Mouse (Mus musculus) lung, postnatal 10 days (tissue): ENCODE measurements around the gene Rbp7.
"Not testable (repeated sequence)": the region's sequence is repeated elsewhere in the genome, so short reads cannot be mapped to it uniquely, and the experiment has no call there.

ENCODE experiments used
- DNase-seq: peaks from one replicate; pipeline ENCODE4 v3.0.0; 2021

Gene Rbp7

GRCm38 (mm10) chr4:149454263-149454662, 515 bp downstream of the Rbp7 start:
- no peak for DNase-seq

DNA sequence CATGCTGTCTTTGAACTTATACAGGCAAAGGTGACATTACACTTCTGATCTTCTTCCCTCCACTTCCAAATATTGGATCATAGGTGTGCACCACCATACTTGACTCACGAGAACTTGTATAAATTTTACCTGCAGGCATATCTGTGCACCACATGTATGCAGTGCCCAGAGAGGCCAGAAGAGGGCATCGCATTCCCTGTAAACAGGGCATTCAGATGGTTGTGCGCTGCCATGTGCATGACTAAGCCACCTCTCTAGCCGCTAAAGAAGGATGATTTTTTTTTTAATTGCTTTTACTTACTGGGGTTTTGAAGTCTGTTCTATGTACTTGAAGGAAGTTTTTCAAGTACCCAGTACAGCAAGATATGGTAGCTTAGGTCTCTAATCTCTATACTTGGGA, 1.1 kb downstream of the Rbp7 start:
- DNase-seq: peak; percentile 42

DNA sequence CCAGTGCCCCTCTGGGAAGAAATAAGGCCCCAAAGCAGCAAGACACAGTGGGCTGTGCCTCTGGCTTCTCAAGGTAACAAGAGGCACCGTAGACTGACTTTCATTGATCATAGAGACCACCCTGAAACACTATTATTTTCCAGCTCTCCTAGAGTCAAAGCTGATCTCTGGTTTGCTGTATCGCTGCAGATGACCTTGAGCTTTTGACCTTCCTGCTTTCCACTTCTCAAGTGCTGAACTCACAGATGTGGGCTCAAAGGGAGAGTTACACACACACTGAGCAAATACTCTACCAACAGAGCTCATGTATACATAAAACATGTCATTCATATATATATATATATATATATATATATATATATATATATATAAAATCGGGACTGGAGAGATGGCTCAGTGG, 4.1 kb downstream of the Rbp7 start:
- DNase-seq: no peak

DNA sequence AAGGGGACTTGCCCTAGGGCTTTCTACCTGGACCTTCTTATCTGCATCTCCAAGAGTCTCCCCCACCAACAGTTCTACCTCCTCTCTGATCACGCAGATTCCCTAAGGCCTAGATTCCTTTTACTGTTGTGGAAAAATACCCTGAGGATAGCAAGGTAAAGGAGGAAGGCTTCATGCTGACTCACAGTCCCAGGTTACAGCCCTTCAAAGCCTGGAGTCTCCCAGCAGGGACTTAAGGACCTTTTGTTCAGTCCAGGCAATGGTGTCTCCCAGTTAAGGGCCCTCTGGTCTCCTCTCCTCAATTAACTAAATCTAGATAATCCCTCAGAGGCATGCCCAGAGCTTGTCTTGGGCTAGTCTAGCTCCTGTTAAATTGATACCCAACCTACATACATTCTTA, 8.5 kb downstream of the Rbp7 start:
- no peak for DNase-seq

DNA sequence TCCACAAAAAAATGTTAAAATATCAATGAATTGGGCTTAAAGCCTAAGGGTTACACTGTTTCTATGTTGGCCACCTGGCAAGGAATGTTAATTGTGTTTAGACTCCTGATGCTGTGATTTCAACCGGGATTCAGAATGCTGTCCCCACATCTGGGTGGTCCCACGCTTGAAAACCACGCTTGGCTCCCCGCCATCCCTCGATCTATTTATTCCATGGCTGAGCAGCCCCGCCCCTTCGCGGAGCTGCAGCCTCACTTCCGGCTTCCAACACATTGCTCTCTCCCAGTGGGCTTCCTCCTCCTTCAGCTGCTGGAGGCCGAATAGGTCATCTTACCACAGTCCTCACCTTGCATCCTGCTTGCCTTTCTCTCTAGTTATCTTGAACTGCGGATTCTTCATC, 8.9 kb downstream of the Rbp7 start:
- peak; percentile 74 for DNase-seq

DNA sequence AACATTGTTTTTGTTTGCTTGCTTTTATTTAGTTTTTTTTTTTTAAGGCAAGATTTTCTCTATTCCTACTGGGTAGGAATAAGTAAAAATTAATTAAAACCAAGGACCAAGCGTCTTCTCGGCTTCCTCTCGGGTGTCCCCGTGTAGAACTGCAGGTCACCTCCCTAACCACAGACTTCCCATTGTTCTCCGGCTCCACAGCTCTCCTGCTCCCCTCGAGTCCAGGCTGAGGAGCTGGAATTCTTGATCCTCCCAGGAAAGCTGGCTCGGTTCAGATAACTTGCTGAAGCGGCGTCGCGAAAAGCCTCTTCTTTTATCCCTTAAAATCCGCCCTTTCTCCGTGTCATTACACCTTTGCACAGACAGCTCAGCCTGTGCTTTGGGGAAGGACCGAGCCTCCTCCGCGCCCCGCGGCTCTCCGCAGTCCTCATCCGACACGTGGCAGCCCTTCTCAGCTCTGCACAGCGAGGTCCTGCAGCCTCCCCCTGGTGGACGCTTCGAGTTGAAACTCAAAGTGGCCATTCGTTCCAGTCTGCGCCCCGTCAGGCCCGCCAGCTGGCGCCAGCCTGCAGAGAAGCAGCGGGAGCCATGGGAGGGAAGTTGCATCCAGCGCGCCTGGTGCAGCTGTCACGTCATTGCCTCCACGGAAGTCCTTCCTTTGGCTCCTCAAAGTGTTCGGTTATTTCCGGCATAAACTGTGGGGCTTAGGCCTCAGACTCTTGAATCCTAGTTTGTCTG, 9.6 kb downstream of the Rbp7 start:
- DNase-seq: peak; percentile 95

DNA sequence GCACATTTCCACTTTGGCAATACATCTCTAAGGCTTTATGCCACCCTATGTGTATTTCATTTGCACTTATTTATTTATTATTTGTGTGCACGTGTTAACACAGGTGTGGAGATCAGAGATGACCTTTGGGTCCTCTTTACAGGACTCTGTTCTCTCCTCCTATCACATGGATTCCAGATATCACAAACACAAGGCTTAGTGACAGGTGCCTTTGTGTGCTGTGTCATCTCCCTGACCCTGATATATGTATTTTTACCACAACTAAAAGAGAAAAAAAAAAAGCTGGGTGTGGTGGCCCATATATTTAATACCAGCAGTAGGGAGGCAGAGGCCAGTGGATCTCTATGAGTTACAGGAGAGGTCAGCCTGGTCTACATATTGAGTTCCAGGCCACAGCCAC, 10.3 kb downstream of the Rbp7 start:
- no peak for DNase-seq

DNA sequence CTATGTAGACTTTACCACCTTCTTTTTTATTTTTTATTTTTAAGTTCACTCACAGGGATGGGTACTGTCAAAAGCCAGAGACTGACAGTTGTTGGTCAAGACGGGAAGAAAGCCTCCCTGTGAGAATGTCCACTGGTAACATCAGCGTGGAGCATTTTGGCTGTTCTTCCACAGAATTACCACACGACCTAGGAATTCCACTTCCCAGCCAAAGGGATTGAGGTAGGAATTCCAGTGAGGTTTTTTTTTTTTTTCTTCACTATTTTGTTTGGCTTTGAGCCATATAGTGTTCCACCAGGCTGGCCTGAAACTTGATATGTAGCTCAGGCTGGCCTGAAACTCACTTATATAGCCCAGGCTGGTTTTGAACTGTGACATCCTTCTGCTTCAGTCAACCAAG, 12.3 kb downstream of the Rbp7 start:
- DNase-seq: peak; percentile 45

DNA sequence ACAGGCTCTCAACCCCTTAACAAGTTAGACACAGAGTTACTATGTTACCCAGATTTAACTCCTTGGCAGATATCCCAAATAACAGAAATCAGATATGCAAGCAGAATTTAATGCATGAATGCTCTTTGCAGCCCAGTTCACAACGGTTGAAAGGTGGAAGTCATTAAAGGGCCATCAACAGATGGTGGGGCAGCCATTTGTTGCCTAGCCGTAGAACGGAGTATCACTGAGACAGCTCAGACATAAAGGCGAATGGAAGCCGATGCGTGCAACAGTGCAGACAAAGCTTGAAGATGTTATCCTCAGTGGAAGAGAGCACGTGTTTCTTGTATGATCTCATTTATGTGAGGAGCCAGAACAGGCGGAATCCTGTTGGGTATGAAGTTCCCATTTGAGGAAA, 14.2 kb downstream of the Rbp7 start:
- no peak for DNase-seq

- DNase-seq: not testable (repeated sequence)
Observed at GRCm38 (mm10) chr4:149431887-149432286, 22.9 kb downstream of the Rbp7 start.

DNA sequence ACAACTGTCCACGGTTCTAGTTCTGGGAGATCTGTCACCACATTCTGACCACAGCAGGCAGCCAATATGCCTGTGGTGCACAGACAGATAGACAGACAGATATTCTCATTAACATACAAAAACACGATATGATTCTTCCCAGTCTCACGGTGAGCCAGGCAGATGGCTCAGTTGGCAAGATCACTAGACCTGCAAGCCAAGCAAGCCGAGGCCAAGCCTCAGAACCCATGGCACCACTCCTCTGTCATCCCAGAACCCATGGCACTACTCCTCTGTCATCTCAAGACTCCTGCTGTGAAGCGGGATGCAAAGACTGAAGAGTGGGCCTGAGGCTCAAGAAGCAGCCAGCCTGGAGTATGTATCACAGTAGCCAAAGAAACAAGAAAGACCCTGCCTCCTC, 25.2 kb downstream of the Rbp7 start:
- no peak for DNase-seq

- peak; percentile 98 for DNase-seq
Observed at GRCm38 (mm10) chr4:149426325-149427199, 28.2 kb downstream of the Rbp7 start, which contains the start of gene Ube4b. Gene Ube4b (minus strand): TSS chr4:149426749.

DNA sequence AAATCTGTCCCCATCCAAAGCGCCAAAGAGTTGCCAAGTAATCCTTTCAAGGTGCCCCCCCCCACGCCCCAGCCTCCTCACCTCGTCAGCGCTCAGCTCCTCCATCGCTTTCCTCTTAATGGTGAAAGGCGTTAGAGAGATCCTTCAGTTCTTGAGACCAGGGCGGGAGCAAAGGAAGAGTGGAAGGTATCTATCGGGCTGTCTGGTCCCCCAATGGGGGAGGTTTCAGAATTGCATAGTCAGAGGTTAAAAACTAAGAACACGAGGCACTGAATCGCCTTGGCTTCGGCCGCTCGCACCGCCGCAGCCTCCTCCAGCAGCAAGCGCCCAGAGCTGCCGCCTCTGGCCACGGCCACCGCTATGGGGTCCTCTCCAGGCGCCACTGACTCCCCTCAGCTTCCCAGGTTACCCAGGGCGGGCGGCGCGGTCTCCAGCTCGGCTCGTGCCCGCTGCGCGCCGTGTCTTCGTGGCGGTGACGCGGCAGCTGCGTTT, 28.9 kb downstream of the Rbp7 start:
- no peak for DNase-seq

DNA sequence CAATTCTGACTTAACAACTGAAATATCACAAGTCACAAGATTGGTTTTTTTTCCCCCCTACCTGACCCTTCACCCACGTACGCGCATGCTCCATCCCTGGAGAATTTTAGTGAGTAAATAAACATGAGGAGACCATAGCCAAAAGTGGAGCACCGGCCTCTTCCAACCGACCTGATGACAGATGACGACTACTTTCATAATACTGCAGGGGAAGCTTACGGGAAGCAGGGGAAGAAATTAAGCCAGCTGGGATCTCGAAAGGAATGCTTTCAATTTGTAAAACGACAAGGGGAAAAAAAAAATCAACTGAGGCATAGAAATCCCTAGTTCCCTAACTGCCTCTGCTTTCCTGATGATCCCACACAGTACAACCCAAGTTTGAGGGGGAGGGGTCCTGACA, 30.0 kb downstream of the Rbp7 start:
- no peak for DNase-seq

DNA sequence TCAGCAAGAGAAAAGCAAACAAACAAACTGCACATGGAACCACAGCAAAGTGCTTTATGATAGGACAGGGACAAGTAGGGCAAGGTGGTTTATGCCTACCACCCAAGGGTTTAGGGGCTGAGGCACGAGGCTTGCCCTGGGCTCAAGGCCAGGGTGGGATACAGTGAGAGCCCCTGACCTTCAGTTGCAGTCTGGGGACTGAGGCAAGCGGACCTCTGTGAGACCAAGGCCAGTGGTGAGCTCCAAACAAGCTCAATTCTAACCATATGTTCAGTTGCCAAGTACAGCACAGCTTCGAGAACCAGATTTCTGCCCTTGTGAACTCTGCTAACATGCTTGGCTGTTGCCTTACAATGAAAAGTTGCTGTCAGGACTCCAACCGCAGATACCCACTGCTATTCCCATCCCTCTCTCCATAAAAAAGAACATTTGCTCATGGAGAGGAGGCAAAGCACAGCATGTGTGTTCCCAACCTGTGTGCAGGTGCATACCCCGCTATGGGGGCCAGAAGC, 36.9 kb downstream of the Rbp7 start:
- DNase-seq: no peak

DNA sequence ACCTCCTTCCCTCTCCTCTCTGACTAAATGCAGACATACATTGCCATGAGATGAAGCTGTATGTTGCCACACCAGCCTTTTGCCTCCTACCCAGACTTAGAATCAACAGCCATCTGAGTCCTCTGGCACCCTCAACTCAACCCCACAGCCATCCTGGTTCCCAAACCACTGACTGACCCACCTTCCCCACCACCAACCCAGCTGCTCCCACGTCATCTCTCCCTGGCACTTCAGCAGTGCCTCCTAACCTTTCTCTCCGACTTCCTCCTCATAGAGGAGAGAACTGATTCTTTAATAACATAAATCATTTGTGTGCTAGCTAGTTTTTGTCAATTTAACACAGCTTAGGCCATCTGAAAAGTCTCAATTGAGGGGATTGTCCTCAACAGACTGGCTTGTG, 37.8 kb downstream of the Rbp7 start:
- no peak for DNase-seq

GRCm38 (mm10) chr4:149416417-149416816, 38.4 kb downstream of the Rbp7 start:
- DNase-seq: no peak

- DNase-seq: no peak
Observed at GRCm38 (mm10) chr4:149415651-149416169, 39.1 kb downstream of the Rbp7 start.

DNA sequence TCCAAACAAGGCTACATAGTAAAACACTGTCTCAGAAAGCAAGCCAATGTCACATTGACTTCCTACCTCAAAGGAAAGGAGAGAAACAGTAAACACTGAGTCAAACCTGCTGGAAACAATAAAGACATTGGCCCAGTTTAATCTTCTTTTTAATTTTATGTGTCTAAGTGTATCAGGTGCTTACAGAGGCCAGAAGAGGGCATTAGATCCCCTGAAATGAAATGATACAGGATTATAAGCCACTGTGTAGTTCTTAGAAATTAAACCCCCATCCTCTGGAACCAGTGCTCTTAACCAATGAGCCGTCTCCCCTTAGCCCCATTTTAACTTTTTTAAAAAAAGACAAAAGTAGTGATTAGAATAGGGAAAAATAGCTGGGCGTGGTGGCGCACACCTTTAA, 40.5 kb downstream of the Rbp7 start:
- no peak for DNase-seq

GRCm38 (mm10) chr4:149409759-149410158, 45.0 kb downstream of the Rbp7 start:
- no peak for DNase-seq

DNA sequence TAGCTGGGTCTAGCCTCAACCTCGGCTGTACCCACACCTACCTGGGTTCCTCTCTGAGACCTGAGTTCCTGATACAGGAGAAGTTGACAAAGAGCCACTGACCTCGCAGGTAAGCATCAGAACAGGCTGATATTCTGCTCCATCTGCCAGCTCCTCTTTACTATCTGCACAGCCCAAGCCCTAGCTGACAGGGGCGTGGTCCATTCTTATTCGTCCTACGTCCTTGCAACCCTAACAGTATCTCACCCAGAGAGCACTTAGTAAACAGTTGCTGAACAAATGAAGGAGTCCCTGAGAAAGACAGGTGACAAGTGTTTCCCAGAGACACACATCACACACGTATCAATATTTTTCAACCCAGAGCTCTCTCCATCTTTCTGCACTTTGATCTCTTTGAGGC, 46.4 kb downstream of the Rbp7 start:
- DNase-seq: no peak

DNA sequence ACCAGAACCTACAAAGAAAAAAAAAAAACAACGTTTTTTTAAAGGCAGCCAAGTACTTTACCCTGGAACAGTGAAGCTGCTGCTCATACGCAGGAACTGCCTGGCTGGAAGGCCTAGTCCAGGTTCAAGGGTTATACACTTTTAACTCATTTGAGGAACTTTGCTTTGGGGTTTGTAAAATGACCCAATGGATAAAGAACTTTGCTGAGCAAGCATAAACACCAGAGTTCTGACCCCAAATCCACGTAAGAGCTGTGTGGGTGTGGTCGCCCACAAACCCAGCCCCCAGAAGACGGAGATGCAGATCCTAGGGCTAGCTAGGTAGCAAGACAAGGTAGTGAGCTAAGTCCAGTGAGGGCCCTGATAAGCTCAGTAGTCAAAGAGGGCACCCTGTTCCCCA, 47.3 kb downstream of the Rbp7 start:
- no peak for DNase-seq

DNA sequence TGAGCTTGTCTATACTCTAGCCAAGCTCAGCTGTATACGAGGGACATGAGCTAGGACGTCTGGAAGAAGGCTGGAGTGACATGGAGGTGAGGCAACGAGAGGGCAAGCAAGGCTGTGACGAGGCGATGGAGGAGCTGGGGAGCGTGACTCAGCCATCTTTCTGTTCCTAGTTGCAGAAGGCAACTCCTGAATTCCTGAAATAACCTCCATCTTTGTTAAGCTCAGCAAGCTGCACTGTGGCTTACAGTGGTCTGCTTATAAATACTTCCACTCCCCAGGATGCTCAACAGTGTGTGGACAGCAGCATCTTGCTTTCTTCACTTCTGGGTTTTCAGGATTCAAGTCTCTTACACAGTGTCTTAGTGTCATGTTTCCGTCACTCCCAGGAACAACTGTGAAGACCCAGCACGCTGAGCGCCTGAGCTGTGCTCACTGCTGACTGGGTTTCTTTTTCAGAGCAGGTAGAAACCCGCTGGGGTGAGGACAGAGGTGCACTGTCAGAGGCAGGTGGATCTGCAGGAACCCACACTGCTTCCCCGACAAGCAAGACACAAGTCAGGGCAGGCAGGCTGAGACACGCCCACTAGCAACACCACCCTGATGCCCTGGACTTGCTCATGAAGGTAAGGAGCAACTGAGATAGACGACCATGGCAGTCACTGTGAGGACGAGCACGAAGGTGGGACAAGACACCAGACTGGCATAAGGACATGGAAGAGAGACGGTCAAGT, 48.9 kb downstream of the Rbp7 start:
- DNase-seq: no peak
